Mouse (Mus musculus) hindbrain, embryonic 15.5 days (tissue): Measurements from ENCODE around the gene Rab37. TPM values are rescaled to one million over a fixed set of nuclear protein-coding genes. Genes with fewer than 3 reads are reported as not detected.

ENCODE experiments used
- ATAC-seq: fragments of 200-750 bp; cut with Nextera tagmentation; 2 replicates; pipeline ENCODE4 v1.8.0; 2017; ENCODE audit warnings: low read depth, moderate number of reproducible peaks, moderate TSS enrichment; ENCODE audit not compliant: low FRiP score
- H3K27ac ChIP-seq: fragments of 300-500 bp; sonication (generic); replicated peaks from 2 replicates; pipeline ENCODE4 v1.5.1; 2015; ENCODE audit warnings: mild to moderate bottlenecking, inconsistent platforms
- H3K27me3 ChIP-seq: fragments of 300-500 bp; sonication (generic); 2 replicates; pipeline ENCODE4 v1.6.1; 2015; ENCODE audit warnings: control low read depth, inconsistent platforms
- H3K36me3 ChIP-seq: fragments of 300-500 bp; sonication (generic); 2 replicates; pipeline ENCODE4 v1.6.1; 2015; ENCODE audit warnings: control low read depth, inconsistent platforms
- H3K4me1 ChIP-seq: fragments of 300-500 bp; sonication (generic); replicated peaks from 2 replicates; pipeline ENCODE4 v1.6.1; 2015; ENCODE audit warnings: control low read depth, inconsistent platforms
- H3K4me2 ChIP-seq: fragments of 300-500 bp; sonication (generic); 2 replicates; pipeline ENCODE4 v1.6.1; 2015; ENCODE audit warnings: moderate library complexity, mild to moderate bottlenecking, inconsistent platforms
- H3K4me3 ChIP-seq: fragments of 300-500 bp; sonication (generic); 2 replicates; pipeline ENCODE4 v1.5.1; 2015; ENCODE audit warnings: mild to moderate bottlenecking, inconsistent platforms
- H3K9ac ChIP-seq: fragments of 300-500 bp; sonication (generic); 2 replicates; pipeline ENCODE4 v1.6.1; 2015; ENCODE audit warnings: inconsistent platforms
- H3K9me3 ChIP-seq: fragments of 300-500 bp; sonication (generic); 2 replicates; pipeline ENCODE4 v1.6.1; 2016; ENCODE audit warnings: control low read depth, inconsistent platforms
- WGBS: fragments of 180-500 bp; shearing (Covaris S2); methylation state at CpG from one replicate; pipeline ENCODE4 v1.1.7; 2015; 5-methylcytosine and 5-hydroxymethylcytosine counted together
- polyA plus RNA-seq: library from polyadenylated mRNA; unstranded; fragments of >200 nt; fragmentation: Nextera tagmentation; extraction: Ambion mirVana; gene quantifications from 2 replicates; pipeline ENCODE4 v1.2.1, GENCODE M21; 2015

Rab37 gene
- polyA plus RNA-seq, 1 experiment from 2014 or later, result 0.77 TPM

DNA sequence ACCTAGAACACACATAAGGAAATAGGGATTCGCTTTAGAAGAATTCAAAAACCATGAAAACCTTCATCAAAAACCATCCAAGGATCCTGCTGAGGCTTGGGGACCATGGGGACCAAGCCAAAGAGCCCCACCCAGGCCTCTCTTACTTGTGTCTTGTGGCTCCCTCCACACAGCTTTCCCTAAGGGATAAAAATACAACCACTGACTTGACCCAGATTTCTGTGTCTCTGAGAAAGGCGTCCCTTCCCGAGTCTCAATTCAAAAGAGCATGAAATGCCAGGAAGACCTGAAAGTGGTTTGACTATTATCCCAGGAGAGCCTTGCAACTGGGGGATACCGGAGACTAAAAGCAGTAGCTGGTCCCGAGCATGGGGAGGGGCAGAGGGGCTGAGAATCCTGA is 18.2 kb upstream of the Rab37 start:
- no peak for ATAC-seq
- Histone ChIP-seq H3K9me3 (no peaks in the 10 kb centered on the region), H3K27ac (no peak overlapping the region), H3K4me1 (peaks cover 12% of the 10 kb centered on the region), H3K27me3 (peaks cover 23% of the 10 kb centered on the region), H3K9ac (no peak overlapping the region), H3K4me2 (no peak overlapping the region), H3K36me3 (no peaks in the 10 kb centered on the region), H3K4me3 (no peak overlapping the region)
- 62% methylated on average over 5 of the region's 5 CpGs for WGBS

DNA sequence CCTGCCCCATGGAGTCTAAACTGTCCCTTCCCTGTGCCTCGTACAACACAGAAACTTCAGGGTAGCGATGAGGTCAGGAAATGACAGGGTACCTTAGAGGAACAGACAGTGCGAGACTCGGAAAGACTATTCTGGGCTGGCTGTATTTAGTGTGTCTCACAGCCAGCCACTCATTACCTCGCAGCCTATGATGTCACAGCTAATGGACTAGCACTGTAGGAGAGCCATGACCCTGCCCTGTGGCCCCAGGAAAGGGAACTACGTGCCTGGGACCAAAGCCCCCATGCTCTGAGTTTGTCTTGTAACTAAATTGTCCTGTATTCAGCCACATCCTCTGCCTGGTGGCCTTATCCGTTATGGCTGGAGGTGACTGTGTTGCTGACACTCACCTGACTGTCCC is 15.8 kb upstream of the Rab37 start:
- H3K36me3 ChIP-seq, result no peaks in the 10 kb centered on the region
- WGBS, result 78% methylated on average over 7 of the region's 7 CpGs

DNA sequence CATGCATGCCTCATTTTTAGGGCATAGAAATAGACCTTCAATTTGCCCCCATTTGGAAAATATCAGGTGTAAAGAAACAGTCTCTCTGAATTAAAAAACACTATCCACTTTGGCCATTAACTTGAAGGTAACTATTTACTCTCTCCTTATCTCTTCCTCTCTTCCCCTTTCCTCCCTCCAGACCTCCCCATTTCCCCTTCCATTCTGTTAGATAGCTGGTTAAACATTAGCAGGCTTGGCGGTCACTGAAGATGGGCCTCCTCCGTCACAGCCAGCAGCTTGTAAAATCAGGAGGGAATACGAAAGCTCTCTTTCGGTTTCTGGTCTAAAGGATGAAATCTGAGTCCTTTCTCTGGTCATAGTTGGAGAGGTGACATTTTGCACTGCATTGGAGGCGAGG is 15.4 kb upstream of the Rab37 start:
- Histone ChIP-seq H3K27me3 (peaks cover 8% of the 10 kb centered on the region; the same call in 1 of the 2 replicates), H3K9me3 (no peaks in the 10 kb centered on the region), H3K4me1 (peaks cover 12% of the 10 kb centered on the region), H3K4me2 (no peak overlapping the region), H3K9ac (no peak overlapping the region), H3K36me3 (no peaks in the 10 kb centered on the region), H3K4me3 (no peak overlapping the region), H3K27ac (no peak overlapping the region)
- no peak for ATAC-seq
- 58% methylated on average over 5 of the region's 5 CpGs for WGBS

More for the DNA sequence above, 15.8 kb upstream of the Rab37 start:
- H3K27me3 ChIP-seq, result peaks cover 8% of the 10 kb centered on the region; the same call in 1 of the 2 replicates
- no peaks in the 10 kb centered on the region for H3K9me3 ChIP-seq
- no peak overlapping the region for H3K27ac ChIP-seq
- H3K9ac ChIP-seq, result no peak overlapping the region
- H3K4me1 ChIP-seq, result peaks cover 12% of the 10 kb centered on the region
- H3K4me3 ChIP-seq, result no peak overlapping the region
- ATAC-seq, result no peak
- no peak overlapping the region for H3K4me2 ChIP-seq

DNA sequence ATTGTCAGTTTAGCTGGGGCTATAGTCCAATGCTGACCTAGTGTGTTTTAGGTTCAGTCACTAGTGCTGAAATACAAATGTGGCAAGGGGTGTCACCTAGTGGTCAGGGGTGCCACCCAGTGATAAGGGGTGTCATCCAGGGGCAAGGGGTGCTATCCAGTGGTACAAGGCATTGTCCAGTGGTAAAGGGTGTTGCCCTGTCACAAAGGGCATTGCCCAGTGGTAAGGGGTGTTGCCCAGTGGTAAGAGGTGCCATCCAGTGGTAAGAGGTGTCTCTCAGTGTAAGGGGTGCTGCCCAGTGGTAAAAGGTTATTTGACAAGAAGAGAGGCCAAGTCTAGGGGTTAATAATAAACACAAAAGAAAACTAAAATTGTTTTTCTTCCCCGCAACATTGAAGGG is 13.8 kb upstream of the Rab37 start:
- Histone ChIP-seq H3K4me2 (no peak overlapping the region), H3K9me3 (no peaks in the 10 kb centered on the region), H3K36me3 (no peaks in the 10 kb centered on the region), H3K27ac (no peak overlapping the region), H3K27me3 (peaks cover 8% of the 10 kb centered on the region; the same call in 1 of the 2 replicates), H3K4me3 (no peak overlapping the region), H3K4me1 (no peaks in the 10 kb centered on the region), H3K9ac (no peak overlapping the region)
- ATAC-seq, result no peak
- WGBS, result 91% methylated on average over 1 of the region's 1 CpGs

DNA sequence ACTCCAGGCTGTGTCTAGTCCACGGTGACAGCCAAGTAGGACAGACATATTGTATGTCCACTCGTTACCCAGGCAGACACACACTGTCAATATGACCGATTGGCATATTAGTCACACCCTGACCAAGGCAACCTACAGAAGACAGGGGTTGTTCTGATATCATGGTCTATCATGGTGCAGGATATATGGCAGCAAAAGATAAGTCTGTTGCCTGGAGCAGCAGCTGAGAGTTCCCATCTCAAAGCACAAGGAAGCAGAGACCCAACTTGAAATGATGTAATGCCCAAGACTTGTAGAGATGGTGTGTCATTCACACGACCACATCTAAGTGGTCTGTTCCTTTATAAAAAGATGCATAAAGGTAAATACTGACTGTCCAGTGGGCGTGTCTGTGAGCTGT is 12.6 kb upstream of the Rab37 start:
- peaks cover 3% of the 10 kb centered on the region; the same call in 1 of the 2 replicates for H3K4me1 ChIP-seq
- 81% methylated on average over 5 of the region's 5 CpGs for WGBS
- H3K9ac ChIP-seq, result no peak overlapping the region
- no peak overlapping the region for H3K4me3 ChIP-seq
- peaks cover 8% of the 10 kb centered on the region; the same call in 1 of the 2 replicates for H3K27me3 ChIP-seq
- H3K9me3 ChIP-seq, result no peaks in the 10 kb centered on the region
- no peak overlapping the region for H3K27ac ChIP-seq
- no peak overlapping the region for H3K4me2 ChIP-seq
- ATAC-seq, result no peak
- H3K36me3 ChIP-seq, result no peaks in the 10 kb centered on the region

DNA sequence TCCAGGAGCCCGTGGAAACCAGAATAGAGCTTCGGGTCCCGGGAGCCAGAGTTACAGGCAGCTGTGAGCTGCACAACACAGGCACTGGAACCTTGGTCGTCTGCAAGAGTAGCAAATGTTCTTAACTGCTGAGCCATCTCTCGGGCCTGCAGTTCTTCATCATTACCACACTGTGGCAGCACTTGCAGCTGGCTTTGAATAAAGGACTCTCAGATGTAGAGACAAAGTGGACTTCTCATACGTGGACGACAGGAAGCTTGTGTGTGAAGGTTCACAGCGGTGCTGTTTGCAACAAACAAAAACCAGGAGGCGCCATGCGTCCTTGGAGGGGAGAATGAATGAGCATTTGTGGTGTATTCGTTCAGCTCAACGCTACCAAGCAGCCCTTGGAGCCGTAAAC is 10.3 kb upstream of the Rab37 start:
- no peak for ATAC-seq
- no peak overlapping the region for H3K4me3 ChIP-seq
- H3K36me3 ChIP-seq, result no peaks in the 10 kb centered on the region
- H3K9me3 ChIP-seq, result no peaks in the 10 kb centered on the region
- no peak overlapping the region for H3K27ac ChIP-seq
- peaks cover 14% of the 10 kb centered on the region for H3K4me1 ChIP-seq
- no peak overlapping the region for H3K4me2 ChIP-seq
- no peak overlapping the region for H3K9ac ChIP-seq
- no peaks in the 10 kb centered on the region; the same call in 1 of the 2 replicates for H3K27me3 ChIP-seq
- WGBS, result 37% methylated on average over 13 of the region's 13 CpGs

DNA sequence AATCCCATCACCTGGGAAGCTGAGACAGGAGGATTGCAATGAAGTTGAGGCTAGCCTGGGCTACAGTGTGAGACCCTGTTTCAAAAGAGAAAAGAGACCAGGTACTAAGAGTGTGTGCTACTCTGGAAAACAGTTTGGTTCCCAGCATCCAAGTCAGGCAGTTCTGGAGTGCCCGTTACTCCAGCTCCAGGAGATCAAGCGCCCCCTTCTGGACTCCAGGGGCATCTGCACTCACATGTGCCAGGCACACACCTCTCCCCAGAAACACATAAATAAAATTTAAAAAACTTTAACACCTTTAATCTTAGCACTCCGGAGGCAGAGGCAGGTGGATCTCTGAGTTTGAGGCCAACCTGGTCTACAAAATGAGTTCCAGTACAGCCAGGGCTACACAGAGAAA is 9.9 kb upstream of the Rab37 start:
- H3K9me3 ChIP-seq, result no peaks in the 10 kb centered on the region
- no peak overlapping the region for H3K27ac ChIP-seq
- peaks cover 14% of the 10 kb centered on the region for H3K4me1 ChIP-seq
- H3K4me2 ChIP-seq, result no peak overlapping the region
- H3K9ac ChIP-seq, result no peak overlapping the region
- H3K27me3 ChIP-seq, result no peaks in the 10 kb centered on the region; the same call in 1 of the 2 replicates
- H3K4me3 ChIP-seq, result no peak overlapping the region
- 64% methylated on average over 3 of the region's 3 CpGs for WGBS
- H3K36me3 ChIP-seq, result no peaks in the 10 kb centered on the region
- ATAC-seq, result no peak

DNA sequence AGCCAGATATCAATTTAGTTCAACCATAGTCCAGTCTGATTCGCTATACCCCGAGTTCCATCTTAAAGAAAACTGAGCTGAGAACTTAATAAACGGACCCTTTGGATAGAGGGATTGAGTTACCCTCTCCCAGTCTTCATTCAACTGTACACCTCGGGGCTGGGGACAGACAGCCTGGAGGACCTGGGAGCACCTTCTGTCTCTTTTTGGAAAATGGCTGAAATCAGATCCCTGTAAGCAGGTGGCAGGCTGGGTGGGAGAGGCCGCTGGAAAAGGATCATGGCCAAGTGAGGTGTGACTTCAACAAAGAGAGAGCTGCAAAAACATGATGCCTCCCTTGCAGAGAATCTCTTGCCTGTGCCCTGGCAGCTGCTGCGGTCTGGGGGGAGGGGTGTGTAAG is 9.0 kb upstream of the Rab37 start:
- WGBS, result 82% methylated on average over 6 of the region's 6 CpGs
- no peak for ATAC-seq
- Histone ChIP-seq H3K4me1 (peaks cover 14% of the 10 kb centered on the region), H3K36me3 (no peaks in the 10 kb centered on the region), H3K27ac (no peak overlapping the region), H3K9ac (no peak overlapping the region), H3K4me2 (no peak overlapping the region), H3K4me3 (no peak overlapping the region), H3K9me3 (no peaks in the 10 kb centered on the region), H3K27me3 (no peaks in the 10 kb centered on the region; the same call in 1 of the 2 replicates)

DNA sequence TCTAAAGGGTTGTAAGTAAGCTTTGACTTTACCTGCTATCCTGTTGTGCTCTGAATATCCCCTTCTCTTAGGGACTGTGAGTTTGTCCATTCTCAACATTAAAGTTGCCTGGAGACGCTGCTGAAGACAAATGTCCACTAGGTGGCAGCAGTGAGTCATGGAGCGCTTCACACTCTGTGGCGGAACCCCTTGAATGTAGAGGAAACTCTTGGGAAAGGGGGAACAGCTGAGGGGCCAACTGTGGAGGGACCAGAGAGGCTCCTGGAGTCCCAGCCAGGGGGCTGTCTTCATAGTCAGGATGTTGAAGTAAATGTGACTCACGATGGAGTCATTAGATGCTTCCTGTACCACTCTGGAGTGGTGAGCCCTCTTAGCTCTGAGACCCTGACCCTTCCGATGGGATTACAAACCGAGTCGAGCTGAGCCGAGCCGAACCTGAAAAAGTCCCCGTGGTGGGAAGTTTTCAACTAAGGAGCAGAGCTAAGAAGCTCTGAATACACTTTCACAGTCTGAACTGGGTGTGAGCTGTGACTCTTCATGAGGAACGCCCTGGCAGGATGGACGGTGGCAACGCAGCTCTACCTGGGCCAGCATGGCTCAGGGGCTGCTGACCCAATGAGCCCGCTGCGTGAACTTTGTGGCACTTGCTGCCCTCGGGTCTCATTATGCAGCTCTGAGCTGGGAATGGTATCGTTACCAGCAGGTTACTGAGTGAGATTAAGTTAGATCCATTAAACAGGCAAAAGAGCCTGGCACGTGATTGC is 7.7 kb upstream of the Rab37 start:
- H3K4me1 ChIP-seq, result peaks cover 14% of the 10 kb centered on the region
- H3K4me2 ChIP-seq, result no peak overlapping the region
- no peaks in the 10 kb centered on the region; the same call in 1 of the 2 replicates for H3K27me3 ChIP-seq
- no peak overlapping the region for H3K4me3 ChIP-seq
- WGBS, result 41% methylated on average over 18 of the region's 18 CpGs
- H3K9me3 ChIP-seq, result no peaks in the 10 kb centered on the region
- peak; percentile 48 for ATAC-seq
- H3K9ac ChIP-seq, result no peak overlapping the region
- H3K36me3 ChIP-seq, result no peaks in the 10 kb centered on the region
- H3K27ac ChIP-seq, result no peak overlapping the region

DNA sequence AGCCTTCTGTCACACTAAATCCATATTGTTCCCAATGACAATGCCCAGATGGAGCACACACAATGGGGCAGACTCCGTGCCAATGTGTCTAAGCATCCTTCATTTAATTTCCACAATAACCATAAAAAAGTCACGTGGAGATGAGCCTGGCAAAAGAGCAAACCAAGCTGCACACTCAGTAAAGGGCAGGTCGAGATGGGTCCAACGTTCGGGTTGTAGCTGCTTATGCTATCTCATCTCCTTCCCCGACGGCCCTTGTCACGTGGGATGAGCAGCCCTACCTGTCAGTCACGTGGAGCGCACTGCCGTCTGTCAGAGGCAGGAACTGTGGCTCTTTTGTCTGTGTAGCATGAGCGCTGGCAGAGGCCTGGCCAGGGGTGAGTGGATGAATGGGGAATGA is 6.6 kb upstream of the Rab37 start:
- no peaks in the 10 kb centered on the region; the same call in 1 of the 2 replicates for H3K27me3 ChIP-seq
- H3K9me3 ChIP-seq, result no peaks in the 10 kb centered on the region
- H3K4me2 ChIP-seq, result no peak overlapping the region
- H3K4me1 ChIP-seq, result peaks cover 14% of the 10 kb centered on the region
- H3K36me3 ChIP-seq, result no peaks in the 10 kb centered on the region
- no peak for ATAC-seq
- no peak overlapping the region for H3K4me3 ChIP-seq
- WGBS, result 16% methylated on average over 12 of the region's 12 CpGs
- H3K27ac ChIP-seq, result no peak overlapping the region
- no peak overlapping the region for H3K9ac ChIP-seq

DNA sequence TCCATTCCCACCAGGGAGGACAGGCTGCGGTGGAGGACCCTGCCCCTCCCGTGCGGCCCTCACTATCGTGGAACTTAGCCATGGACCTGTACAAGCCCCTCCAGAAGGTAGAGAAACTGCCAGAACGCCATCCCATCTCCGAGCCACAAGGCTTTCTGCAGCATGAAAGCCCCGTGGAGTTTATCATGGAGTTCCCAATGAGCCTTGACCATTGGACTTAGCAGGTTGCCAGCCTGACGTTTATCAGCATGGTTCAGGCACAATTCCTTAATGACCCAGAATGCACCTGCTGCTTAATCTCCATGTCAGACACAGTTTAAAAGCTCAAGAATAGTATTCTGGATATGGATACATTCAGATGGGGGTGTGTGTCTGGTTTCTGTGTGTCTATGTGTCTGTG is 6.2 kb upstream of the Rab37 start:
- Histone ChIP-seq H3K4me2 (no peak overlapping the region), H3K9ac (no peak overlapping the region), H3K4me3 (no peak overlapping the region), H3K9me3 (no peaks in the 10 kb centered on the region), H3K27me3 (peaks cover 2% of the 10 kb centered on the region), H3K27ac (no peak overlapping the region), H3K4me1 (peaks cover 14% of the 10 kb centered on the region), H3K36me3 (no peaks in the 10 kb centered on the region)
- ATAC-seq, result no peak
- 33% methylated on average over 8 of the region's 8 CpGs for WGBS

DNA sequence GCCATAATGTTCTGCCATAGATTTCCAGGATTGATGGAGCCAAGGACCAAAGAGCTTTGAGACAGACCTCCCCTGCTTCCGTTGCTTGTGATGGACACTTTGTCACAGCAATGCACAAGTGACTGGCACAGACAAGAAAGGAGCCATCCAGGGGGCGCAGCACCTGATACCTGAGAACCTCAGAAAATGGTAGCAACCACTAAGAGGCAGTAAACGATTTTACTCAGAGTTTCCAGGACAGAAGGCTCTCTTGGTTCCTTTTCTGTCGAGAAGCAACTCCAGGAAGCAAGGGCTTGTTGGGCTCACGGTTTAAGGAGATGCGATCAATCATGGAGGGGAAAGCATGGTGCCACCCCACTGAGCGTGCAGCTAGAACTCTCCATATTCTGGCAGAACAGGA is 5.0 kb upstream of the Rab37 start:
- WGBS, result 71% methylated on average over 7 of the region's 7 CpGs
- no peaks in the 10 kb centered on the region for H3K36me3 ChIP-seq
- peaks cover 17% of the 10 kb centered on the region for H3K4me1 ChIP-seq
- no peak overlapping the region for H3K4me3 ChIP-seq
- no peak overlapping the region for H3K9ac ChIP-seq
- ATAC-seq, result no peak
- H3K4me2 ChIP-seq, result no peak overlapping the region
- no peak overlapping the region for H3K27ac ChIP-seq
- H3K27me3 ChIP-seq, result peaks cover 13% of the 10 kb centered on the region
- H3K9me3 ChIP-seq, result no peaks in the 10 kb centered on the region

DNA sequence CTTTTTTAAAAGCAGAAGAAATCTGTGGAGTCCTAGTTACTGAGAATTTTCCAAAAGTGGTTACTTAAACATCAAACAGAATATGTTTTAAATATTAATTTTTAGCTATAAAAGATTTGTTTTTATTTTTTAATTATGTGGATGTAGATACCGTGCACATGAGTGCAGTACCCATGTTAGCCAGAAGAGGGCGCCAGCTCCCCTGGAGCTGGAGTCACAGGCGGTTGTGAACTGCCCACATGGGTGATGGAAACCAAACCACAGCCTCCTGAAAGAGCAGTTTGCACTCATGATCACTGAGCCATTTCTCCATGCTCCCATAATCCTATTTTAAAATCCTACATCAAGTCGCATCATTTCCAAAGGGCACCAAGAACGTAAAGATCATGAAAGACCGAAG is 1.4 kb upstream of the Rab37 start:
- peaks cover 15% of the 10 kb centered on the region for H3K4me1 ChIP-seq
- peaks cover 31% of the 10 kb centered on the region for H3K27me3 ChIP-seq
- H3K9ac ChIP-seq, result no peak overlapping the region
- no peaks in the 10 kb centered on the region for H3K36me3 ChIP-seq
- H3K27ac ChIP-seq, result no peak overlapping the region
- H3K9me3 ChIP-seq, result no peaks in the 10 kb centered on the region
- H3K4me3 ChIP-seq, result no peak overlapping the region
- no peak for ATAC-seq
- H3K4me2 ChIP-seq, result no peak overlapping the region
- 68% methylated on average over 6 of the region's 6 CpGs for WGBS
